Mouse (Mus musculus) forebrain, embryonic 13.5 days (tissue): ENCODE data around the gene Tdrd7. TPM values are rescaled to one million over a fixed set of nuclear protein-coding genes. Genes with fewer than 3 reads are reported as not detected.

ENCODE experiments used
- ATAC-seq: fragments of 200-750 bp; cut with Nextera tagmentation; 2 replicates; pipeline ENCODE4 v1.8.0; 2017
- H3K27ac ChIP-seq: fragments of 300-500 bp; sonication (generic); 2 replicates; pipeline ENCODE4 v1.5.1; 2015; ENCODE audit warnings: inconsistent platforms, mild to moderate bottlenecking, moderate library complexity
- H3K27me3 ChIP-seq: fragments of 300-500 bp; sonication (generic); 2 replicates; pipeline ENCODE4 v1.6.1; 2015; ENCODE audit warnings: mild to moderate bottlenecking, inconsistent platforms
- H3K36me3 ChIP-seq: fragments of 300-500 bp; sonication (generic); 2 replicates; pipeline ENCODE4 v1.6.1; 2015; ENCODE audit warnings: mild to moderate bottlenecking, inconsistent platforms; ENCODE audit not compliant: poor library complexity, severe bottlenecking
- H3K4me1 ChIP-seq: fragments of 300-500 bp; sonication (generic); 2 replicates; pipeline ENCODE4 v1.6.1; 2015; ENCODE audit warnings: inconsistent platforms
- H3K4me2 ChIP-seq: fragments of 300-500 bp; sonication (generic); 2 replicates; pipeline ENCODE4 v1.6.1; 2015; ENCODE audit warnings: inconsistent platforms, mild to moderate bottlenecking, moderate library complexity
- H3K4me3 ChIP-seq: fragments of 300-500 bp; sonication (generic); 2 replicates; pipeline ENCODE4 v1.5.1; 2015; ENCODE audit warnings: mild to moderate bottlenecking, inconsistent platforms
- H3K9ac ChIP-seq: fragments of 300-500 bp; sonication (generic); 2 replicates; pipeline ENCODE4 v1.6.1; 2015; ENCODE audit warnings: mild to moderate bottlenecking, inconsistent platforms
- H3K9me3 ChIP-seq: fragments of 300-500 bp; sonication (generic); replicated peaks from 2 replicates; pipeline ENCODE4 v1.6.1; 2016; ENCODE audit warnings: inconsistent platforms
- WGBS: fragments of 180-500 bp; shearing (Covaris S2); methylation state at CpG from one replicate; pipeline ENCODE4 v1.1.7; 2015; 5-methylcytosine and 5-hydroxymethylcytosine counted together
- polyA plus RNA-seq: library from polyadenylated mRNA; unstranded; fragments of >200 nt; fragmentation: Nextera tagmentation; extraction: Ambion mirVana; gene quantifications from 2 replicates; pipeline ENCODE4 v1.2.1, GENCODE M21; 2015

Gene Tdrd7
- polyA plus RNA-seq, 1 experiment from 2014 or later: 9.7 TPM

DNA sequence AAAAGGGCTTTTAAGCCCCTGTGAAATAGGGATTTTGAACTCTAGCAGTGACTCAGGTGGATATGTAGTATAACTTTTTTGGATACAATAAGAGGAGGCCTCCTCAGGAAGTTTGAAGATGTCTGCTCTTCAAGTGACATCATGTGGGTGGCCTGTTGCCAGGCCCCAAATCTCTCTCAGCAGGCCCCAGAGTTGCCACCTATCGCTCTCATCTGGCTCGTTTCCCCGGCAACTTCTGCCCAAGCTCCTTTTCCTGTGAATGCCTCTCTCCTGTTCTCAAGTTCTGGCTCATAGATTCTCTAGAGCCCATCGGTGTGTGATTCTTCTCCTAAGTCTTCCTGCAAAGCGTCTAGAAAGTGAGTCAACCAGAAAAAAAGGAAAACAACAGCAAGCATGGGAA, 91.0 kb downstream of the Tdrd7 start:
- Histone ChIP-seq H3K4me2 (no peak overlapping the region), H3K36me3 (no peaks in the 10 kb centered on the region), H3K4me1 (no peaks in the 10 kb centered on the region), H3K27me3 (no peaks in the 10 kb centered on the region), H3K9ac (no peak overlapping the region), H3K27ac (no peak overlapping the region), H3K9me3 (peaks cover 5% of the 10 kb centered on the region; the same call in 1 of the 2 replicates), H3K4me3 (no peak overlapping the region)
- 81% methylated on average over 5 of the region's 5 CpGs for WGBS
- no peak for ATAC-seq

DNA sequence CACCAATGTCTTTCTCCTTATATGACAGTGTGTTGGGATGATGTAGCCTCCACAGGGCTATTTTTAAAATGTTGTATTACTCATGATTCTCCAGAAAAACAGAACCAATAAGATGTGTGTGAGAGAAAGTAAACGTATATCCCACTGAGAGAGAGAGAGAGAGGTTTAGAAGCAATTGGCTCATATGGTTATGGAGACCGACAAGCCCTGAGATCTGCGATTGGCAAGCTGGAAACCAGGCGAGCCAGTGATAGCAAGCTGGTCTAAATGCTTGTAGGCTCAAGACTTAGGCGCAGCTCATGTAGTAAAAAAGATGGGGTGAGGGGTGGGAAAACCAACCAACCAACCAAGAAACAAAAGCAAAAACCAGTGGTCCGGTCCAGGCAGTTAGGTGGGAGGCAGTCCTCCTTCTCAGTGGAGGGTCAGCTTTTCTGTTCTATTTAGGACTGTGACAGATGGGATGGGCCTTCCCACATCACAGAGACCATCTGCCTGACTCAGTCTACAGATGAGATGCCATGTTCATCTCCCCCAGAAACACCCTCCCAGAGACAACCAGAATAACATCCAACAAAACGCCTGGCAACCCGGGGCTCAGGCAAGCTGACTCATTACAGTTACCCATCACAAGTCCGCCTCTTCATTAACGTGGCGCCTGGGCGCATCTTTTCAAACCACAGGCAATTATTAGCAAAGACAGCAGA, 96.3 kb downstream of the Tdrd7 start:
- no peaks in the 10 kb centered on the region for H3K36me3 ChIP-seq
- no peak overlapping the region for H3K4me2 ChIP-seq
- H3K27ac ChIP-seq: no peak overlapping the region
- no peaks in the 10 kb centered on the region; the same call in 1 of the 2 replicates for H3K27me3 ChIP-seq
- no peak overlapping the region for H3K9ac ChIP-seq
- ATAC-seq: no peak
- H3K4me1 ChIP-seq: 0 out of 2 replicates have a peak, but pooled peaks cover 4% of the 10 kb centered on the region
- no peak overlapping the region for H3K4me3 ChIP-seq
- WGBS: 84% methylated on average over 12 of the region's 12 CpGs
- peaks cover 5% of the 10 kb centered on the region; the same call in 1 of the 2 replicates for H3K9me3 ChIP-seq

DNA sequence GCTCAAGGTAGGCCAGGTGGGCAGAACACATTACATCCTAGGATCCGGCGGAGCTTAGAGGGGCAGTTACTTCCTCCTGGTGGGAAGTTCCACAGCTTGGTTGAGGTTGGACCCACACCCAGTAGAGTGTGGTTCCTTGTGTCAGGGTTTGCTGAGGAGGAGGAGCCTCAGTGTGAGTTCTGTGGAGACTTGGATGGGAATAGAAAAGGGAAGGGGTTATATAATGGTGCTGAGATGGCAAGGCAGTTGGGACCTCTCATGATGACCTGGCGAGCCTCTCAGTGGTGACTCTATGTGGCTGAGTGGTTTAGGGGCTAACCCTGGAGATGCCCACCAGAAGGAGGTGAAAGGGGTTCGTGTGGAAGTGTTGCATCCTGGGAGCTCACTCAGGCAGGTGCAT, 98.7 kb downstream of the Tdrd7 start:
- no peak for ATAC-seq
- 80% methylated on average over 4 of the region's 4 CpGs for WGBS
- H3K4me1 ChIP-seq: 0 out of 2 replicates have a peak, but pooled peaks cover 4% of the 10 kb centered on the region
- no peaks in the 10 kb centered on the region; the same call in 1 of the 2 replicates for H3K27me3 ChIP-seq
- no peaks in the 10 kb centered on the region for H3K9me3 ChIP-seq
- no peak overlapping the region for H3K4me3 ChIP-seq
- H3K36me3 ChIP-seq: no peaks in the 10 kb centered on the region
- H3K4me2 ChIP-seq: no peak overlapping the region
- H3K9ac ChIP-seq: no peak overlapping the region
- no peak overlapping the region for H3K27ac ChIP-seq

DNA sequence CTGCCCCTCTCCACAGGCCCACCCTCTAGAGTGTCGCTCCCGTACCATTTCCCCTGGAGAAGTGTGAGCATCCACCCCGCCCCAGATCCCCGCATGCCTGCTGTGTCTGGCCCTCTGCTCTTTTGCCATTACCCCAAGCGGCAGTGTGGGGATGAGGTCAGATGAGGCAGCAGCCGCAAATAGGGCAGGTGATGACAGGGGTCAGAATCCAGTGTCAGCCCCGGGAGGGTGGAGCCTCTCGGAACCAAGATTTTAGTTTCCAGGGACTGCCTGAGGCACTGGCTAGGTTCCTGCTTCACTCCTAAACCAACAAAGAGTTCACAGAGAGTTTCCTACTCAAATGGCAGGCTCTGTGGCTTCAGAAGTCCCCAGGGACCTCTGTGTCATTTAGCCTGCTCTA, 99.1 kb downstream of the Tdrd7 start:
- Histone ChIP-seq H3K4me3 (no peak overlapping the region), H3K9ac (no peak overlapping the region)
- 63% methylated on average over 8 of the region's 8 CpGs for WGBS

DNA sequence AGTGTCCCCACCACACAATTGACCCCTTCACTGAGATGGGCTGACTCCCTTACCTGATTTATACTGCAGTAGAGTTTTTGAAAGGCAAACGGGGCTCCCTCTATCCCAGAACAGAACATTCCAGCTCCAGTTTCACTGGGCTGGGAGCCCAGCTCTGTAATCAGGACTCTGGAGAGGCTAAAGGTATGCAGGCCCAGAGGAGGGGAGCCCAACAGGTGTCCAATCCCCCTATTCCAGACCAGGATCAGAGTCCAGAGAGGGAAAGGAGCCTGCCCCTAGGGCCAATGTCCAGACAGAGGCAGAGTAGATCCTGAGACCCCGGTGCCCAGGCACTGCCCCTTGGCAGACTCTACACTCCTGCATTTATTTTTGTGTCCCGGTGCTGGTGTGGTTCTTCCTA, 99.8 kb downstream of the Tdrd7 start:
- H3K9ac ChIP-seq: no peak overlapping the region
- ATAC-seq: no peak

More for the DNA sequence above, 99.1 kb downstream of the Tdrd7 start:
- H3K9me3 ChIP-seq: no peaks in the 10 kb centered on the region
- H3K4me1 ChIP-seq: 0 out of 2 replicates have a peak, but pooled peaks cover 4% of the 10 kb centered on the region
- no peaks in the 10 kb centered on the region; the same call in 1 of the 2 replicates for H3K27me3 ChIP-seq
- no peak overlapping the region for H3K4me2 ChIP-seq
- no peak overlapping the region for H3K27ac ChIP-seq
- no peaks in the 10 kb centered on the region for H3K36me3 ChIP-seq
- no peak for ATAC-seq

DNA sequence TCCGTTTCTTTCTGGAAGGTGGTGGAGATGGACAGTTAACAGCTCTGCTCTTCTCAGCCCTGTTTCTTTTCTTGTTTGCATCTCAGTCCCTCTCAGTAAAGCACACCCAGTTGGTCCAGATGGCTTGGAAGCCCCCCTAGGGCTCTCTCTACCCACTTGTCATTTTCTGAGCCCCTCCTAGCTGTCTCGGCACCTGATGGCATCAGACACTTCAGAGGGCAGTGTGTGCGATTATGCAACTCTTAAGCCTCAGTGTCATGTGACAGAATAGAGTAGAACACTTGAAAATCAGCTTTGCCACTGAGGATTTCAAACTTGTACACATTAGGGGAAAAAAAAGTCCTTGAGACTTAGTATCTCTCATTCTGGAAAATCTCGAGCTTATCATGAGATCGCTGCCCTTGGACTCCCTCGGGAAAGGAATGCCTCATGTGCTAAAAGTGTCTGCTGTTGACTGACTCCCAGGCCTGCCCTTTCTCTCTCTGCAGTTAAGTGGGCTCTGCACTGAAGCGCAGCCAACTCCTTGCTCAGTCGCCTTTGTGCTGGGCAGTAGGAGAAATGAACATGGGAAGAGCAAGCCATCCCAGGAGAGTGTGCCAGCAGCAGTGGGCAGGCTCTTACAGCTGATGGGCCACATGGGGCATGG, 100.7 kb downstream of the Tdrd7 start:
- Histone ChIP-seq H3K4me2 (no peak overlapping the region), H3K27me3 (no peaks in the 10 kb centered on the region; the same call in 1 of the 2 replicates), H3K27ac (no peak overlapping the region), H3K36me3 (no peaks in the 10 kb centered on the region), H3K9ac (no peak overlapping the region), H3K9me3 (no peaks in the 10 kb centered on the region), H3K4me3 (no peak overlapping the region), H3K4me1 (0 out of 2 replicates have a peak, but pooled peaks cover 4% of the 10 kb centered on the region)
- WGBS: 68% methylated on average over 8 of the region's 8 CpGs
- ATAC-seq: no peak

More for the DNA sequence above, 99.8 kb downstream of the Tdrd7 start:
- Histone ChIP-seq H3K4me1 (0 out of 2 replicates have a peak, but pooled peaks cover 4% of the 10 kb centered on the region), H3K27me3 (no peaks in the 10 kb centered on the region; the same call in 1 of the 2 replicates), H3K27ac (no peak overlapping the region), H3K4me3 (no peak overlapping the region), H3K36me3 (no peaks in the 10 kb centered on the region), H3K4me2 (no peak overlapping the region), H3K9me3 (no peaks in the 10 kb centered on the region)
- WGBS: 71% methylated on average over 3 of the region's 3 CpGs

DNA sequence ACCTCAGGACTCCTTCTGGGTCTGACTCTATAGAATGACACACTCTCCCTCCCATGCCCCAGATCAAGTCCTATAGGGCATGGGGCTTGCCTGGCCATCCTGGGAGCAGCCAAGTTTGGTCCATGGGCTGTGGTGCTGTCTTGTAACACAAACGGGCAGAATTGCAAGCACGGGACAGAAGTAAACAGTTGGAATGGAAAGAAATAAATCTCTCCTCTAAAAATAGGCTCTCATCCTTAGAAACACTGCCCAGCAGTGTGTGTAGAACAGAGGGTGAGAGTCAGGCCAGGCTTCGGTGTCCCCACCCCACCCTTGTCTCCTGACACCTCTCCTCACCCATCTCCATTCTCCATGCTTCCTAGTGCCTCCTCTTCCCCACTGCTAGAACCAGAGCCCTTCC, 102.9 kb downstream of the Tdrd7 start:
- ATAC-seq: no peak
- Histone ChIP-seq H3K4me2 (no peak overlapping the region), H3K4me3 (no peak overlapping the region), H3K27ac (no peak overlapping the region), H3K27me3 (no peaks in the 10 kb centered on the region), H3K36me3 (no peaks in the 10 kb centered on the region), H3K9me3 (no peaks in the 10 kb centered on the region), H3K4me1 (no peaks in the 10 kb centered on the region), H3K9ac (no peak overlapping the region)
- 80% methylated on average over 3 of the region's 3 CpGs for WGBS

DNA sequence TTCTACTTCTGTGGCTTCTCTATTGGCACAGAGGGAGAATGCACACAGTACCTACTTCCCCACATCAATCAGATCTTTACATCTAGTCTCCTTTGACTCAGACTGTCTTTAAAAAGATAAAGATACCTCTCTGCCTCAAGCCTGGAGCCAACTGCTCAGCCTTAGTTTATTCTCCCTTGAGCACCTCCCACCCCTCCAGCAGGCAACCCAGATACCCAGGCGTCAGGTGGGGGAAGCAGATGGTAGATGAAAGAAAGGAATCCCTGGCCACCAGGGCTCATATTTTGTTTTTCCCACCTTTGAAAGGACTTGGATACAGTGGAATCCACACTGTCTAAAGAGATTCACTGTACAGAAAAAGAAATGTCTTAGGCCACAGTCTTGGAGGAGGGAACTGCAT, 103.4 kb downstream of the Tdrd7 start:
- no peak overlapping the region for H3K4me2 ChIP-seq
- no peak overlapping the region for H3K9ac ChIP-seq
- no peaks in the 10 kb centered on the region for H3K9me3 ChIP-seq
- no peaks in the 10 kb centered on the region for H3K4me1 ChIP-seq
- H3K27me3 ChIP-seq: no peaks in the 10 kb centered on the region
- no peaks in the 10 kb centered on the region for H3K36me3 ChIP-seq
- H3K27ac ChIP-seq: no peak overlapping the region
- H3K4me3 ChIP-seq: no peak overlapping the region
- no peak for ATAC-seq
- WGBS: 50% methylated on average over 1 of the region's 1 CpGs

DNA sequence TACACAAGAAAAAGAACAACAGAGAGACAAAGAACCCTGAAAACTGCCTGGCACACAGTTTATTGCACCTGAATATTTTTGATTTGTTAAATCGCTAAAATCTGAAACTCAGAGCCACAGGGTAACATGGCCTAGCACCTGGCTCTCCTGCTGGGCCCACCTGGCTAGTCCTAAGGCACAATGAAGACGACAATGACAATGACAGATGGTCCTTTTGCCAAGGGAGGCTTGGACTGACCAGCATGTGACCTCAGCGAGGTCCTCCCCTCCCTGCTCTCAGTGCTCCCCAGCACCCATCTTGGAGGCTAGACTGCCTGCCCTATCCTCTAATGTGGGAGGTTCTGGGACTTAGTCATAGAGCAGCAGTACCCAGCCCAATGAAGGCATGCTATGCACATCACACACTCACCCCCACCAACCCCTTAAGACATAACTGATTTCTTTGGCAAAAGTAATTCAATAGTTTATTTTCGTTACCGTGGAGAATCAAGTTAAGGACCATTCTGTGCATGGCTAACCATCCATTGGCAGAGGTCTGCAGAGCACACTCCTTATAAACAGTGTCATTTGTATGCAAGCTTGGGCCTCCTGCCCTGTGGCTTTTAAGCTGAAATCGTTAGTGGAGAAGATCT, 104.8 kb downstream of the Tdrd7 start:
- 68% methylated on average over 6 of the region's 6 CpGs for WGBS
- Histone ChIP-seq H3K27ac (no peak overlapping the region), H3K9me3 (no peaks in the 10 kb centered on the region), H3K4me2 (no peak overlapping the region), H3K9ac (no peak overlapping the region), H3K27me3 (no peaks in the 10 kb centered on the region), H3K4me1 (peaks cover 4% of the 10 kb centered on the region; the same call in 1 of the 2 replicates), H3K4me3 (no peak overlapping the region), H3K36me3 (no peaks in the 10 kb centered on the region)
- no peak for ATAC-seq

DNA sequence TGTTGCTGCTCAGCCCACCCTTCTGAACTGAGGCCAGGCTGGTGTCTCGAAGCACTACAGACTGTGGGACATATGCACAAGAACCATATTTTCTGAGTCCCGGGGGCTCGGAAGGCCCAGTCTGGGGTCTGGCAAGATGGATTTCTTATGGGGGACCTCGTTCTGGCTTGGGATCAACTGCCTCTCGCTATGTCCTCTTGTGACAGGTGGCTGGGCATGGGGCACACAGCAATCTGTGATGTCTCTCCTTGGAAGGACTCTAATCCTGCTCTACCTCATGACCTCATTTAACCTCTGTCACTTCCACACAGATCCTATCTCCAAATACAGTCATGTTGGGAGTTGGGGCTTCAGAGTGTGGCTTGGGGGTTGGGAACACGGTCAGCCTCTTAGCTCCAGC, 107.5 kb downstream of the Tdrd7 start:
- H3K4me1 ChIP-seq: peaks cover 4% of the 10 kb centered on the region; the same call in 1 of the 2 replicates
- no peaks in the 10 kb centered on the region for H3K27me3 ChIP-seq
- H3K27ac ChIP-seq: no peak overlapping the region
- no peak overlapping the region for H3K9ac ChIP-seq
- H3K4me3 ChIP-seq: no peak overlapping the region
- no peaks in the 10 kb centered on the region for H3K9me3 ChIP-seq
- no peak overlapping the region for H3K4me2 ChIP-seq
- no peaks in the 10 kb centered on the region for H3K36me3 ChIP-seq
- no peak for ATAC-seq
- WGBS: 92% methylated on average over 6 of the region's 6 CpGs

DNA sequence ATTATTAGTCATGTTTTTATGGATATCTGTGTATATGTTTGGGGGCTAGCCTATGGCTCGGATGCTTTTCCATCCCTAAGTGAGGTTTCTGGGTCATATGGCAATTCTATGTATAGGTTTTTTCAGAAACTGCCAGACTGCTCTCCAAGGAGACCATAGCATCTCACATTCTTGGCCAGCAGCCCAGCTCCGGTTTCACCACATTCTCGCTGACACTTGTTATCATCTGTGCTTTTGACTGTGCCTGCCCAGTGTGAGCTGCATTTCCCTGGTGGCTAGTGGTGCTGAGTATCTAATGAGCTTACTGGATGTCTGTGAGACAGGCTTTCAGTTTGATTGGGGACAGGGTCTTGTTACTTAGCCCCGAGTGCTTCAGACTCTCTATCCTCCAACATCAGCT, 108.6 kb downstream of the Tdrd7 start:
- 38% methylated on average over 4 of the region's 4 CpGs for WGBS
- H3K9me3 ChIP-seq: no peaks in the 10 kb centered on the region
- no peak for ATAC-seq

DNA sequence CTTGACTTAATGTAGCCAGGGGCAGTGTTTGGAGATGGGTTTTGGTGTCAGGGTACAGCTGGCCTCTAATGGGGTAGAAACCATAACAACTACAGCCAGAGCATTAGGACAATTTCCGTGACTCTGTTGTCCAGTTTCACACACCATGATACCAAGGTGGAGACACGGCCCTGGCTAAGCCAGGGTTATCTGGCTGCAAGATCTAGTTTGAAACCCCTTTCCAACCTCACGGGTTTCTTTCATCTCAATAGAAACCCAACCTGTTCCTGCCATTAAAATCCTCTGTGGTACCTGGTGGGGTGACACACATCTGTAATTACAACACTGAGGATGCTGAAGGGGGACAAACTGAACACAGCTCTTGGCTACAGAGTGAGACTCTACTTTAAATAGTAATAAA, 110.5 kb downstream of the Tdrd7 start:
- H3K27ac ChIP-seq: no peak overlapping the region
- H3K9me3 ChIP-seq: no peaks in the 10 kb centered on the region
- no peak overlapping the region for H3K4me2 ChIP-seq
- peaks cover 4% of the 10 kb centered on the region; the same call in 1 of the 2 replicates for H3K4me1 ChIP-seq
- no peaks in the 10 kb centered on the region for H3K36me3 ChIP-seq
- H3K9ac ChIP-seq: no peak overlapping the region
- H3K4me3 ChIP-seq: no peak overlapping the region
- WGBS: 88% methylated on average over 3 of the region's 3 CpGs
- ATAC-seq: no peak
- H3K27me3 ChIP-seq: no peaks in the 10 kb centered on the region

More for the DNA sequence above, 108.6 kb downstream of the Tdrd7 start:
- Histone ChIP-seq H3K4me2 (no peak overlapping the region), H3K36me3 (no peaks in the 10 kb centered on the region), H3K9ac (no peak overlapping the region), H3K4me1 (peaks cover 4% of the 10 kb centered on the region; the same call in 1 of the 2 replicates), H3K4me3 (no peak overlapping the region), H3K27me3 (no peaks in the 10 kb centered on the region), H3K27ac (no peak overlapping the region)
